18 mouse cellular contexts compared by ENCODE assay signal in the genomic region with DNA sequence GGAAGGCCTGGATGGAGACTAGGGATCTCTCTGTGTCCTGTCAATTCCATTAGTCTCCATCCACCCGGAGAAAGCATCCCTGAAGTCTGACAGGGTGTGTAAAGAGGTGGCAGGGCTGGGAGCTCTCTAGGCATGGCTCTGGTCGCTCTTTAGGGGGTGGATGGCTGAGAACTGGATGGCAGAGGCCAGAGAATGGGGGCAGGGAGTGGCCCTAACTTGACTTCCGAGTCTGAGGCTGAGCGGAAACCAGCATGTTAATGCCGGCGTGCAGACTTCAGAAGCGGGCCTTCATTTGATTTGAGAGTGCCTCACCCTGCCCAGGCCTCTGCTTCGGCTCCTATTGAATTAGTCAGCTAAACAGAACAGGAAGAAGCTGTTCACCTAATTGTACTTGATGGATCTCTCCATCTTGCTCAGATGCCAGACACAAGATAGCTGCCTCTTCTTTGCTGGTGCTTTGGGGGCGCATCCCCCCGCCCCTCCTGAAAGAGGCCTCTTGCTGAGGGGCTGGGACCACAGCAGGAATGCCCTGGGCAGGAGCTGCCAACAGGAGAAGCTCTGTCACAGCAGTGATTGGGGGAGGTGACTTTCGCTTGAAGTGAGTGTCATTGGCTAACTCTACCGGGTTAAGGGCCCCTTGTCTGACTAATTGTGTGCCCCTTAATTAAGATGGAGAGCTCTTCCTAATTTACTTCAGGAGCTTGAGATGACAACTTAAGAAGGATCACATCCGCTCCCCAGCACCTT.
DNase-seq lines count a peak whose midpoint lies in the region; ATAC-seq and TF ChIP-seq lines count a peak whose summit lies in the region.
"Had no signal": no experiment of that assay in that cellular context is flagged by ENCODE, and none has a peak within 500 bp of the region (broad histone marks: within the 10 kb centered on the region; RNA-seq: fewer than 3 reads in every experiment).

No protein-coding gene starts in this region.

- intact Hi-C loops in heart, adult 2 months (cut with DNase I): no loop called here

- peaks cover 4% of the 10 kb centered on the region for H3K4me1 ChIP-seq in hindbrain, embryonic 15.5 days (replicated peaks)
- H3K4me1 ChIP-seq in hindbrain, embryonic 11.5 days (replicated peaks; ENCODE audit: control insufficient read depth, insufficient read depth, low read length): no peaks in the 10 kb centered on the region
- peaks cover under 1% of the 10 kb centered on the region; the same call in 1 of the 2 replicates for H3K4me1 ChIP-seq in heart, adult 2 months (ENCODE audit: control insufficient read depth, insufficient read depth, low read length)
- H3K4me1 ChIP-seq: liver, embryonic 15.5 days; neural tube, embryonic 12.5 days had no signal

- no peak overlapping the region for H3K27ac ChIP-seq in hindbrain, embryonic 15.5 days (replicated peaks)
- H3K27ac ChIP-seq in hindbrain, embryonic 11.5 days (ENCODE audit: low read depth, low read length): no peak overlapping the region
- H3K27ac ChIP-seq in heart, adult 2 months: no peak overlapping the region
- H3K27ac ChIP-seq: liver, embryonic 15.5 days; neural tube, embryonic 12.5 days had no signal

- TF ChIP-seq CTCF in heart, adult 2 months (IDR thresholded peaks at IDR 0.05): no peak

- no peaks in the 10 kb centered on the region for H3K79me2 ChIP-seq in heart, adult 2 months (replicated peaks; ENCODE audit: control insufficient read depth, insufficient read depth, low read length)

- H3K27me3 ChIP-seq in hindbrain, embryonic 15.5 days: no peaks in the 10 kb centered on the region
- no peaks in the 10 kb centered on the region for H3K27me3 ChIP-seq in hindbrain, embryonic 11.5 days (ENCODE audit: control insufficient read depth, insufficient read depth, low read length)
- no peaks in the 10 kb centered on the region for H3K27me3 ChIP-seq in heart, adult 2 months (ENCODE audit: control insufficient read depth, insufficient read depth, low read length)
- H3K27me3 ChIP-seq: liver, embryonic 15.5 days; neural tube, embryonic 12.5 days had no signal

- TF ChIP-seq POLR2A in heart, adult 2 months (IDR thresholded peaks at IDR 0.05; ENCODE audit: insufficient read depth, low read depth, low read length): no peak

- TF ChIP-seq EP300 in heart, adult 2 months (IDR thresholded peaks at IDR 0.05; ENCODE audit: insufficient read depth, low read depth, low read length): no peak

- H3K9ac ChIP-seq in hindbrain, embryonic 15.5 days: no peak overlapping the region
- H3K9ac ChIP-seq in hindbrain, embryonic 11.5 days (ENCODE audit: low read depth, low read length): no peak overlapping the region
- H3K9ac ChIP-seq in heart, adult 2 months (ENCODE audit: low read depth, low read length): no peak overlapping the region
- H3K9ac ChIP-seq: liver, embryonic 15.5 days; neural tube, embryonic 12.5 days had no signal

- 0 out of 2 replicates have a peak, but pooled peaks have one; percentile 30 for ATAC-seq in hindbrain, embryonic 15.5 days (ENCODE audit: low FRiP score, low read depth)
- ATAC-seq in hindbrain, embryonic 11.5 days (ENCODE audit: low FRiP score): no peak
- ATAC-seq in granulocyte monocyte progenitor cell, adult 5-6 weeks (replicated peaks; ENCODE audit: poor library complexity, severe bottlenecking): peak; percentile 40; the same call in 1 of the 2 replicates
- ATAC-seq: Patski had no signal

- no peaks in the 10 kb centered on the region for H3K36me3 ChIP-seq in hindbrain, embryonic 15.5 days
- H3K36me3 ChIP-seq in hindbrain, embryonic 11.5 days (ENCODE audit: control insufficient read depth, insufficient read depth, low read length): no peaks in the 10 kb centered on the region
- no peaks in the 10 kb centered on the region for H3K36me3 ChIP-seq in heart, adult 2 months (ENCODE audit: control insufficient read depth, insufficient read depth, low read length)
- H3K36me3 ChIP-seq: liver, embryonic 15.5 days; neural tube, embryonic 12.5 days had no signal

- no peaks in the 10 kb centered on the region for H3K9me3 ChIP-seq in hindbrain, embryonic 15.5 days
- no peaks in the 10 kb centered on the region for H3K9me3 ChIP-seq in hindbrain, embryonic 11.5 days (ENCODE audit: control insufficient read depth, low read length)
- H3K9me3 ChIP-seq: liver, embryonic 15.5 days; neural tube, embryonic 12.5 days had no signal

- H3K4me2 ChIP-seq in hindbrain, embryonic 15.5 days: no peak overlapping the region
- no peak overlapping the region for H3K4me2 ChIP-seq in hindbrain, embryonic 11.5 days (replicated peaks; ENCODE audit: low read depth, low read length)
- H3K4me2 ChIP-seq: liver, embryonic 15.5 days; neural tube, embryonic 12.5 days had no signal

- no peak overlapping the region for H3K4me3 ChIP-seq in hindbrain, embryonic 15.5 days
- H3K4me3 ChIP-seq in hindbrain, embryonic 11.5 days (ENCODE audit: low read depth, low read length): no peak overlapping the region
- H3K4me3 ChIP-seq in heart, adult 2 months: no peak overlapping the region
- H3K4me3 ChIP-seq: liver, embryonic 15.5 days; neural tube, embryonic 12.5 days had no signal

- 34% methylated on average over 13 of the region's 13 CpGs for WGBS in hindbrain, embryonic 15.5 days
- WGBS in hindbrain, embryonic 11.5 days: 39% methylated on average over 13 of the region's 13 CpGs
- WGBS in heart, adult 2 months: 57% methylated on average over 13 of the region's 13 CpGs

- no peak for DNase-seq in hindbrain, embryonic 11.5 days (ENCODE audit: low spot score)
- peak; percentile 61 for DNase-seq in ZHBTc4 (ENCODE audit: low read depth, low spot score)
- DNase-seq in retina, postnatal 1 day: peak; percentile 66
- DNase-seq in spleen, postnatal 4 days (ENCODE audit: low spot score in 2 of 2): no peak
- DNase-seq in adrenal gland, postnatal 4 days (ENCODE audit: low spot score in 2 of 2): no peak
- DNase-seq in heart, adult 2 months: no peak
- DNase-seq: cerebellum, adult 11-12 months; heart, postnatal 10 days; kidney, adult 11 months; left cerebral cortex, postnatal 4 days; lung, postnatal 4 days; spleen, adult 18-20 months; thymus, adult 18-20 months had no signal

Comparison
In these comparisons a context has a peak if more than half of its experiments do, and no peak if none do; other contexts are left out.
1. DNase-seq: peak in ZHBTc4 (single experiment) and retina, postnatal 1 day (single experiment); none in hindbrain, embryonic 11.5 days (single experiment), spleen, postnatal 4 days (0 of 2), adrenal gland, postnatal 4 days (0 of 2) and heart, adult 2 months (0 of 2).